Mouse (Mus musculus) lung, postnatal 0 days (tissue): ENCODE measurements around the gene Shc1.

ENCODE experiments used
- CTCF ChIP-seq: IDR thresholded peaks from 2 replicates; pipeline ENCODE4 v1.5.1; 2016; ENCODE audit warnings: antibody characterized with exemption, mild to moderate bottlenecking
- EP300 ChIP-seq: IDR thresholded peaks from 2 replicates; pipeline ENCODE4 v1.6.1; 2016; ENCODE audit warnings: antibody characterized with exemption, mild to moderate bottlenecking, control low read depth

GRCm38 (mm10) chr3:89408448-89408847 lies 9.8 kb upstream of the Shc1 start:
- TF ChIP-seq EP300 (no peak), CTCF (no peak)
